Mouse (Mus musculus): ENCODE results near the gene Cxcl17. TPM values are rescaled to one million over a fixed set of nuclear protein-coding genes. Genes with fewer than 3 reads are reported as not detected.

Cxcl17 gene
- not detected in 2 replicates for polyA plus RNA-seq (2012; ENCODE audit: low replicate concordance)

DNA sequence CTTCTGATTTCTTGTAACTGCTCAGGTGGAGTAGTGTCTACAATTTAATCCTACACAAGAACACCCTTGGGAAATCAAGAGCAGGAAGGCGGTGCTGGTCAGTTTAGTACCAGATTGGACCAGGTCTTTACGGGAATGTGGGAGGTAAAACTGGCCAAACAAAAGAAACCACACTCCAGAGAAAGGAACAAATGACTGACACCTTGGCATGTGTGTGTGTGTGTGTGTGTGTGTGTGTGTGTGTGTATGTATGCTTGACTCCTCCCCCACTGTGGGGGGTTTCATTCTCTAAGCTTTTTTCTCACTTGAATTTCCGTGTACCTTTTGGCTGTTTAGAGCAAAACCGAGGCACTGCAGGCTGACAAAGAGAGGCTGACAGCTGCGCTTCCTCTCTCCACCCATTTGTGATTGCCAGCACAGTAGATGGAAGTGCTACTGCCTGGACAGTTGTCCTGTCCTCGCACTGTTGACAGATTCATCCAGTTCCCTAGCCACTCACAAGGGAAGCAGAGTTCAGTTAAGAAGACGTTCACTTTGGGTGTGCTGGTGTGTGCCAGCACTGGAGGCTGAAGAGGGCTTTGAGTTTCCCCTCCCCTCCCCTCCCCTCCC, at the start of gene Cxcl17:
TSS of gene Cxcl17 (minus strand) at position 54 of the 609 bp plus-strand sequence.

DNA sequence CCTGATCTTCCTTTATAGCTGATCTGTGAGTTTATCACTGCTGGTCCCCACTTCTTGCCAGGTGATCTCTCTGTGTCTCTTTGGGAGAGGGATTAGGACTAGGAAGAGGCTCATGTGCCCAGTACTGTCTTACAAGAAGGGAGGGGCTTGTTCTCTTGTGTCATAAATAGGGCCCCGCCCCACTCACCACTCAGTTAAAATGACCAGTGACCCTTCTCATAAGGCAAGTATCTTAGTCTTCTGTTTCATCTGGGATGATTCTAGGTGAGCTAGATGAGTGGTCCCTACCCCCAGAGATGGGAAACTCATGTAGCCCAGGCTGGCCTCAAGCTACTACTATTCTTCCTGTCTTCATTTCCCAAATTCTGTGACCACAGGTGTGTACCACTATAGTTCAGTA, 14.1 kb downstream of the Cxcl17 start, which contains the start of gene Lipe:
TSS of gene Lipe (minus strand) at position 101 of the 400 bp plus-strand sequence.

GRCm38 (mm10) chr7:25369058-25369749, 43.5 kb downstream of the Cxcl17 start, which contains the start of gene Cnfn:
TSS of gene Cnfn (minus strand) at chr7:25369724.

Other genes with a start within 250 kb of the Cxcl17 start
- gene Pou2f2, start 233.2 kb downstream of the Cxcl17 start, polyA plus RNA-seq (2012; ENCODE audit: low replicate concordance): 393 and 487 TPM in 2 replicates
- gene Dedd2, start 192.3 kb downstream of the Cxcl17 start, polyA plus RNA-seq (2012; ENCODE audit: low replicate concordance): 86.8 and 170 TPM in 2 replicates
- gene Zfp526, start 191.5 kb downstream of the Cxcl17 start, polyA plus RNA-seq (2012; ENCODE audit: low replicate concordance): 19.3 and 28.6 TPM in 2 replicates
- gene Gsk3a, start 175.0 kb downstream of the Cxcl17 start, polyA plus RNA-seq (2012; ENCODE audit: low replicate concordance): 120 and 195 TPM in 2 replicates
- 56.1 and 93.1 TPM in 2 replicates for gene Erf, start 162.1 kb downstream of the Cxcl17 start, polyA plus RNA-seq (2012; ENCODE audit: low replicate concordance)
- gene Cic, start 145.2 kb downstream of the Cxcl17 start, polyA plus RNA-seq (2012; ENCODE audit: low replicate concordance): 539 and 737 TPM in 2 replicates
- gene Pafah1b3, start 114.9 kb downstream of the Cxcl17 start, polyA plus RNA-seq (2012; ENCODE audit: low replicate concordance): 45.5 and 59.6 TPM in 2 replicates
- gene Prr19, start 111.5 kb downstream of the Cxcl17 start, polyA plus RNA-seq (2012; ENCODE audit: low replicate concordance): 0.18 TPM in 1 of 2 replicates, not detected in the other
- 0.31 TPM in 1 of 2 replicates, not detected in the other for gene Tmem145, start 106.8 kb downstream of the Cxcl17 start, polyA plus RNA-seq (2012; ENCODE audit: low replicate concordance)
- gene Megf8, start 95.7 kb downstream of the Cxcl17 start, polyA plus RNA-seq (2012; ENCODE audit: low replicate concordance): 3.7 and 7.4 TPM in 2 replicates
- not detected in 2 replicates for gene Cnfn, start 43.2 kb downstream of the Cxcl17 start, polyA plus RNA-seq (2012; ENCODE audit: low replicate concordance)
- 34.3 and 37.0 TPM in 2 replicates for gene Lipe, start 14.2 kb downstream of the Cxcl17 start, polyA plus RNA-seq (2012; ENCODE audit: low replicate concordance)
- gene Ceacam1, start 64.7 kb upstream of the Cxcl17 start, polyA plus RNA-seq (2012; ENCODE audit: low replicate concordance): 8.1 and 11.4 TPM in 2 replicates
- gene Ceacam2, start 127.0 kb upstream of the Cxcl17 start, polyA plus RNA-seq (2012; ENCODE audit: low replicate concordance): 0.55 and 0.71 TPM in 2 replicates
- gene Erich4, start 203.0 kb upstream of the Cxcl17 start, polyA plus RNA-seq (2012; ENCODE audit: low replicate concordance): not detected in 2 replicates
- 63.2 and 101 TPM in 2 replicates for gene Dmac2, start 206.5 kb upstream of the Cxcl17 start, polyA plus RNA-seq (2012; ENCODE audit: low replicate concordance)
- 83.1 and 95.9 TPM in 2 replicates for gene B3gnt8, start 213.8 kb upstream of the Cxcl17 start, polyA plus RNA-seq (2012; ENCODE audit: low replicate concordance)
- 61.9 and 69.5 TPM in 2 replicates for gene Bckdha, start 246.1 kb upstream of the Cxcl17 start, polyA plus RNA-seq (2012; ENCODE audit: low replicate concordance)
- 150 and 216 TPM in 2 replicates for gene Exosc5, start 246.3 kb upstream of the Cxcl17 start, polyA plus RNA-seq (2012; ENCODE audit: low replicate concordance)